Mouse (Mus musculus) olfactory bulb, adult 2 months (tissue): Measurements from ENCODE around the gene Slc46a3. TPM values are rescaled to one million over a fixed set of nuclear protein-coding genes. Genes with fewer than 3 reads are reported as not detected.

Source experiments
- H3K27ac ChIP-seq: fragments of 200-500 bp; 2 replicates; pipeline ENCODE4 v1.5.1; 2012; ENCODE audit warnings: low read depth, low read length; ENCODE audit not compliant: insufficient read depth
- H3K4me1 ChIP-seq: fragments of 200-500 bp; 2 replicates; pipeline ENCODE4 v1.6.1; 2012; ENCODE audit warnings: low read length; ENCODE audit not compliant: control insufficient read depth, insufficient read depth
- H3K4me3 ChIP-seq: fragments of 200-500 bp; 2 replicates; pipeline ENCODE4 v1.5.1; 2012; ENCODE audit warnings: mild to moderate bottlenecking, low read depth, low read length, moderate library complexity; ENCODE audit not compliant: insufficient read depth
- CTCF ChIP-seq: fragments of 200-500 bp; IDR thresholded peaks from 2 replicates; pipeline ENCODE4 v1.5.1; 2012; ENCODE audit warnings: low read depth, mild to moderate bottlenecking, low read length, moderate library complexity; ENCODE audit not compliant: insufficient read depth
- POLR2A ChIP-seq: fragments of 200-500 bp; IDR thresholded peaks from 2 replicates; pipeline ENCODE4 v1.6.1; 2012; ENCODE audit warnings: mild to moderate bottlenecking, low read depth, low read length, moderate library complexity; ENCODE audit not compliant: insufficient read depth
- WGBS: fragments of 180-500 bp; shearing (Covaris S2); methylation state at CpG from one replicate; pipeline ENCODE4 v1.1.7; 2018; 5-methylcytosine and 5-hydroxymethylcytosine counted together
- polyA plus RNA-seq: library from polyadenylated mRNA; stranded (reverse); fragments of >200 nt; gene quantifications from 2 replicates; pipeline ENCODE4 v1.2.4, GENCODE M21; 2012; ENCODE audit warnings: low replicate concordance; ENCODE audit not compliant: missing spikeins, insufficient read depth, insufficient read length

Slc46a3 gene
- polyA plus RNA-seq, 1 experiment: not detected

DNA sequence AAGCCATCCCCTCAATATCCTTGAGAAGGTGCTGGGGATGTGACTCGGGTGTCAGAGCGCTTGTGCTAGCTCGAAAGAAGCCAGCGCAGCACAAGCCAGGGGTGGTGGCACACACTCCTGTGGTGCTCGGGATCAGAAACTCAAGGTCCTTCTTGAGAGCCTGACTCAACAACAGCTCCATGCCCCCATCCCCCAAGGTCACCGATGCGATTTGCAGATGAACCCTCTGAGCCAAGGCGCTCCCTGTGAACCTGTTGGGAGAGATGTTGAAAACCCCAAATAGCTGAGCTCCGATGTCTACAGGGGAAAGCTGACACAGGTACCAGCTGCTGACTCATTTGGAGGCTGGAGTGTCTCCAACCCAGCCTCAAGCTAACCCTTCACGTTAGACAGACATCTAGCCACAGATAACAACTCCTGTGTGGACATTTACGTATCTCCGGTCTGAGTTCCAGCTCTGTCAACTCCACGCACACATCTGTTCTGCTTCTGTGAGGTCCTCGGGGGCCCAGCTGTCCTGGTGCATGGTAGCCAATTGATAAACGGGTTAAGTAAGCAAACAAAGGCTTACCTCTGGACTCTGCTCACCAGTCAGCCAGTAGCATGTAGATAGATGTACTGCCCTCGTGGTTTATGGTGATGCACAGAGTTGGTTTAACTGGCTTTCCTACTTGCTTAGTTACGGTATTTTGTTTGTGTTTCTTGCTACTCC is 14.5 kb downstream of the Slc46a3 start:
- 0 out of 2 replicates have a peak, but pooled peaks cover 3% of the 10 kb centered on the region for H3K4me1 ChIP-seq

DNA sequence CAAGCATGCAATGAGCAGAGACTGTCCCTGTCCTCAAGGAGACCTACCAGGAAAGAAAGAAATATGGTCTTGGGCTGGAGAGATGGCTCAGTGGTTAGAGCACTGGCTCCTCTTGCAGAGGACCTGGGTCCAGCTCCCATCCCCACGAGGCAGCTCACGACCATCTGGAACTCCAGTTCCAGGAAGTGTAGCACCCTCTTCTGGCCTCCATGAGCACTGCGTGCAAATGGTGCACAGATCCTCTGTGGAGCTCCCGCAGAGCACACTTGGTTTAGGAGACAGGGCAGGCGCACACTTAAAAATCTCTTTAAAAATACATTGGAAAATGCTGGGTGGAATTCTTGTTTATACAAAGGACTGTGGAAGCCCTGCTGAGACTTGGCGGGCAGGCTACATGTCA is 17.1 kb downstream of the Slc46a3 start:
- no peak for TF ChIP-seq POLR2A
- no peak for TF ChIP-seq CTCF
- H3K4me1 ChIP-seq: 0 out of 2 replicates have a peak, but pooled peaks cover 3% of the 10 kb centered on the region
- no peak overlapping the region for H3K27ac ChIP-seq
- 68% methylated on average over 6 of the region's 6 CpGs for WGBS
- no peak overlapping the region for H3K4me3 ChIP-seq

More for the DNA sequence above, 14.5 kb downstream of the Slc46a3 start:
- TF ChIP-seq CTCF: no peak
- TF ChIP-seq POLR2A: no peak
- no peak overlapping the region for H3K4me3 ChIP-seq
- no peak overlapping the region for H3K27ac ChIP-seq
- 93% methylated on average over 17 of the region's 17 CpGs for WGBS

DNA sequence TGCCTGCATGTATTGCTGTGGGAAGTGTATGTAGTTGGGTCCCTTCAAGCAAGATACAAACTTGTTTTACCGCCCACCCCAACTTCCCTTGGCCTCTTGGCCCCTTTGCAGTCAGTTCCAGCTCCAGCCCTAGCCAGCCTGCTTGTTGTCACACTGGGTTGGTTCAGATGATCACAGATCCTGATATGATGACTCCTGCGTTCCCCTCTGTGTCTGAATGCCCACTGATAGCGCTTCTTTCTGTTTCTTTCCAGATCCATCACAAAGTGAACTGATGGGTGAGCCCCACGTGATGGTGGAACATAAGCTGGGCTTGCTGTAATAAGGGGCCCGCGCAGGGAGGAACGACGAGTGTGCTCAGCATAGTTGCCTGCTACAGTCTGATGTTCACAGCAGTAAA is 19.4 kb downstream of the Slc46a3 start:
- no peak for TF ChIP-seq CTCF
- 0 out of 2 replicates have a peak, but pooled peaks cover 3% of the 10 kb centered on the region for H3K4me1 ChIP-seq
- no peak overlapping the region for H3K27ac ChIP-seq
- no peak overlapping the region for H3K4me3 ChIP-seq
- WGBS: 93% methylated on average over 8 of the region's 8 CpGs

DNA sequence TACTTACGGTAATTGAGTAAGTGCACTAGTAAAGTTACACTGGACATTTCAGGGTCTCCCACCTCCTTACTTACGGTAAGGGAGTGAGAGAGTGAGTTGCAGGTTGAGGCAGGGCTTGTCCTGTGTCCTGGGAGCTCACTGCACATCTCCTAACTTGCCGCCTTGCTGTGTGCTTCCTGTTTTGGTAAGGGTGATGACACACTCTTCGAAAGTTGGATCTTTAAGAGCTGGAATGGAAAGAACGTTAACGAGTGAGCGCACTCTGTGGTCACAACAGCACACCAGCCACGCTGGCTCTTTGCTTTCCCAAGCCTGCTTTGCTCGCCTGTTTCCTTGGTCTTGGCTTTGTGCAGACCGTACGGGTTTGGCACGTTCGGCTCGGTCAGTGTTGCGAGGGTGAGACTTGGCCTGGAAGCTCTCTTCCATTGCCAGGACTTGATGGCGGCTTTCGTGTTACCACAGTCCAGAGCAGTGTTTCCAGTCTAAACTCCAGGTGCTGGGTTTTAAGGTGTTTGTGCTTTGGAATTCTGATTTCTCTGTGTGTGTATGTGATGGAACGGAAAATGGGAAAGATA is 20.0 kb downstream of the Slc46a3 start:
- no peak overlapping the region for H3K27ac ChIP-seq
- H3K4me3 ChIP-seq: no peak overlapping the region
- 81% methylated on average over 18 of the region's 18 CpGs for WGBS
- TF ChIP-seq CTCF (no peak), POLR2A (no peak)
- 0 out of 2 replicates have a peak, but pooled peaks cover 3% of the 10 kb centered on the region for H3K4me1 ChIP-seq

DNA sequence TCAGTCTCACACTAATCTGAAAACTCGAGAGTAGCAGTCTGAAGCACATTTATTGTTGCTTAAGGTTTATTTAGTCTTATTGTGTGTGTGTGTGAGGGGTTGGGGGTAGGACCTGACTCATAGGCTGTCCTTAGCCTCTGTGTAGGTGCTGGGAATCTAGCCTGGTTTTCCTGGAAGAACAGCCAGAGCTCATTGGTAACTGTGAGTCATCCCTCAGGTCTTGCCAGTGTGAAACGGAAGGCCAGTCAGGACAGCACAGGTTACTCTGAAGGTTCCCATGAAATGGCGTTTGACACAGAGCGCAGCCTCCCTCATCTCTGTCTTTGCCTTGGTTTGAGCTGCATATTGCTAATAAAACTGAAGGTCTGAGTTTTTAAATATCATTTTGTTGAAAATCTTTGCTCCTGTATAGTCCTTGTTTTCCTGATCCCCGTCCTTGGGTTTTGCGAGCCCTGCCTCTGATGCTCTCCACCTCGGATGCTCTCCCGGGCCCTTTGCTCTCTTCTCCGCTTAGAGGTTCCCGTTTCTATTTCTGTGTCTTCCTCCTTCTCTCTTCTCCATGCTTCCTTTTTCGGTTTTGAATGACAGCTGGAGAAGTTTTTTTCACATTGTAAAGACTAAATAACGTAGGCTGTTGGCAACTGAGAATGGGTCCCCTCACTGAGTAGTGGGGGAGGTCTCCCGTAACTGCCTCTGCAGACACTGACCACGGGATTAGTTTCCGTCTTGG is 23.4 kb downstream of the Slc46a3 start:
- Histone ChIP-seq H3K4me1 (no peaks in the 10 kb centered on the region), H3K4me3 (no peak overlapping the region), H3K27ac (no peak overlapping the region)
- 85% methylated on average over 15 of the region's 15 CpGs for WGBS
- TF ChIP-seq POLR2A (no peak), CTCF (no peak)

DNA sequence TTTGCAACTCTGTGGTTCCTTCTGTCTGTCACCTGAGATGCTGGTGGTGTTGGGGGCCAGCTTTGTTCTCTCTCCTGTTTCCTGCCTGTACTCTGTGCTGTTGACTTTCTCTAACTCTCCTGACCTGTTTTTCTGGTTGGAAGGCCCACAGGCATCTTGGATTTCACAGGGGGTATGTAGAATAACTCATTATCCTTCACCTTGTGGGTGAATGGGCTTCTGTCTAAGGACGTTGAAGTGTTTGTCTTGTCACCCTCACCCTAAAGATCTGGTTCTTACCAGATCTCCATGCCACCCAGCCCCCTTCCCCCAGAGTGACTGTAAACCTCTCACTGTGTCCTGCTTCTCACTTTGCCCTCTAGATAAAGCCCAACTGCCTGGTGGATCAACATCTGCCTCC is 24.3 kb downstream of the Slc46a3 start:
- Histone ChIP-seq H3K27ac (no peak overlapping the region), H3K4me1 (no peaks in the 10 kb centered on the region), H3K4me3 (no peak overlapping the region)
- 95% methylated on average over 1 of the region's 1 CpGs for WGBS
- TF ChIP-seq POLR2A (no peak), CTCF (no peak)

DNA sequence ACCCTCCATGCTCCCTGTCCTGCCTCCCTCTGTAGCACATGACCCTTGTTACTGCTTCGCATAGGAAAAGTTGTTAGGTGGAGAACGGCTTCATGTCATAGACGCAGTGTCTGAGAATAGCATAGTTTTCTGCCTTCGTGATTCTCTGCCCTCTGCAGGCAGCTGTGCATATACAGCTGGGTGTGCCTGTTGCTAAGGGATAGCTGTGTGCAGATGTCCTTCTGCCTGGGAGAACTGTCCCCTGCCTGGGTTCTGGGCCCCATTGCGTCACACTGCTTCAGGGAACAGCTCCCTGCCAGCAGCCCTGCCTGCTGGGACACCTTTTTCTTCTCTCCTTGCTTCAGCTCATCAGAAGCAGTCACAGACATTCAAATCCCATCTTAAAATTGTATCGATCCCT is 25.0 kb downstream of the Slc46a3 start:
- no peak overlapping the region for H3K4me3 ChIP-seq
- TF ChIP-seq CTCF (no peak), POLR2A (no peak)
- no peak overlapping the region for H3K27ac ChIP-seq
- H3K4me1 ChIP-seq: no peaks in the 10 kb centered on the region
- 87% methylated on average over 6 of the region's 6 CpGs for WGBS

DNA sequence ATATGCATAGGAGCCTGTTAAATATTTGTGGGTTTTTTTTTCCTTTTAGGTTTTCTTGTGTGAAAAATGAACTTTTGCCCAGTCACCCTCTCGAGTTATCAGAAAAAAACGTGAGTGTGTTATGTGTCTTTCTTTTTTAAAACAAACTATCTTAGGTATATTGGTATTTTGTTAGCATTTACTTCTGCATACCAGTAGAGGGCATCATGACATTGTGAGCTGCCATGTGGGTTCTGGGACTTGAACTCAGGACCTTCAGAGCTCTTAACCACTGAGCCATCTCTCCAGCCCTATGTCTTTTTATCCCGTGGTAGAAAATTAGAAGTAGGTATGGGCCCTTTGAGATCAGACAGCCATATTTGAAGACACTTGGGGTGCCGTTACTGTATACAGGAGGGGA is 25.9 kb downstream of the Slc46a3 start:
- WGBS: 94% methylated on average over 4 of the region's 4 CpGs
- Histone ChIP-seq H3K27ac (no peak overlapping the region), H3K4me3 (no peak overlapping the region), H3K4me1 (peaks cover 2% of the 10 kb centered on the region; the same call in 1 of the 2 replicates)
- no peak for TF ChIP-seq CTCF
- TF ChIP-seq POLR2A: no peak

DNA sequence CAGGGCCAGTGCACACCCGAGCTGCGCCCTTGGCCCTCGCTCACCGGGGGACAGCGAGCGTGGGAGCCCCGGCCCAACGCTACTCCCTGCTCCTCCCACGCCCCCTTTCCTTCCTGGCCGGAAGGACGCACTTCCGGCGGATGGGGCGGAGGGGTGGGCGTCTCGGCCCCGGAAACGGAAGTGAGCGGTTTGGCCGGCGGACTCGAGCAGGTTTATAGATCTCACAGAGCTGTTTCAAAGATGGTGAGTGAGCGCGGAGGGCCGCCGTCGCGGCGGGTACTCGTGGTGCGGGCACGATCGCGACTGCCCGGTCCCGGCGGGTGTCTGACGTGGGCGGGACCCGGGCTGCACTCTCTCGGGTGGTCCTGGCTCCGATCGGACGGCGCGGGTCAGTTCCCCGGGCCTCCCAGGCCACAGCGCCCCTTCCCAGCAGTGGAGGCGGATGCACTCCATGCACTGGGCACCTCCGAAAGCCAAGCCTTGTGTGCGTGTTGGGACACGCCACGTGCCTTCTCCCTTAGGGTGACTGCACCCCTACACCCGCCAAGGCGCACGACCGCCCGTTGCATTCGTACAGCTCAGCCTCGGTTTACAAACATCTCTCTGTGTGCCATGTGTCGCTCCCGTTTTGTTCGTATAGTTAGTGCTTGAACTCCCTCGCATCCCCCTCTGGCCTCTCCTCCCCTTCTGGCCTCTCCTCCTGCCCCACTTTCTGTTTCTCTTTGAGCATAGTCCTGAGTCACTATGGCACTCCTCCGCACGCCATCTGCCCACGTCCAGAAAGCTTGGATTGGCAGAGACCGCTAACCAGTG is 34.0 kb downstream of the Slc46a3 start, which contains the start of gene Pomp:
Pomp (plus strand) TSS at position 13 of the 813 bp plus-strand sequence.
- under 1% methylated on average over 68 of the region's 68 CpGs for WGBS
- peak within 1 kb of the TSS; percentile 93 for H3K4me3 ChIP-seq
- H3K4me1 ChIP-seq: peaks cover 14% of the 10 kb centered on the region
- H3K27ac ChIP-seq: peak within 1 kb of the TSS; percentile 83
- peak; percentile 97 for TF ChIP-seq POLR2A
- no peak for TF ChIP-seq CTCF
